Comparison of ENCODE assay signal across 8 mouse cellular contexts in the genomic region with DNA sequence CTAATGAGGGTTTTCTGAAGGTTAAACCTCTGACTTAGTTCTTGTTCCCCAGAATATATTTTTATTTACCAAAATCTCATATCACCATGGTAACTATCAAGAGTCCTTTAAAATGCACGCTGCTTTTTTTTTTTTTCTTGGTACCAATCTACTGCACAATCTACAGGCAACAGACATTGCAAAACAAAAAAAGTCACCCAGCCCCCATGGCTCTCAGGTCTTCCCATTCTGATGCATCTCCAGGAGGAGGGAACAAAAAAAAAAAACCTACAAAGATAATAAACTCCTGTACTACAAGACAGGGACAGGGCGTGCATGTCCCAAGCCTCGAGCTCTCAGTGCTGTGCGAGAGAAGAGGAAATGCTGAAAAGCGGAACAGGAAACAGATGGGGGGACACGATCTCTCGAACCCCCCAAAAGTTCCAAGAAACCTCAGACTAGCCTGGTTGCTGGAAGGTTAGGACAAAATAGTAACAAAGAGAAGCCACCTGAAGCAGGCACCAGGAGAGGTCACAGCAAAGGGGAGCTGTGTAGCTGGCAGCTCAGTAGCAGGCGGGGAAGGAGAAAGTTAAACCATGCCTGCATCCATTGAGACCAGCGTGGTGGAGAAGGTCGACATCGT.
DNase-seq lines count a peak whose midpoint lies in the region; ATAC-seq and TF ChIP-seq lines count a peak whose summit lies in the region.

No protein-coding gene starts in this region.

- no peaks in the 10 kb centered on the region for H3K36me3 ChIP-seq in kidney, postnatal 0 days (ENCODE audit: insufficient read depth, low read length)
- H3K36me3 ChIP-seq in midbrain, embryonic 16.5 days (ENCODE audit: control insufficient read depth, insufficient read depth, low read length): no peaks in the 10 kb centered on the region

- H3K4me1 ChIP-seq in kidney, postnatal 0 days (replicated peaks; ENCODE audit: insufficient read depth, low read length): no peaks in the 10 kb centered on the region
- H3K4me1 ChIP-seq in midbrain, embryonic 16.5 days (ENCODE audit: control insufficient read depth, insufficient read depth, low read length): peaks cover 11% of the 10 kb centered on the region

- peak overlapping the region; percentile 3; the same call in 1 of the 2 replicates for H3K4me3 ChIP-seq in layer of hippocampus, adult 2 months
- no peak overlapping the region for H3K4me3 ChIP-seq in kidney, postnatal 0 days (replicated peaks; ENCODE audit: low read depth, low read length)
- H3K4me3 ChIP-seq in midbrain, embryonic 16.5 days (ENCODE audit: low read depth, low read length): no peak overlapping the region

- H3K9me3 ChIP-seq in kidney, postnatal 0 days (replicated peaks; ENCODE audit: low read length): no peaks in the 10 kb centered on the region
- H3K9me3 ChIP-seq in midbrain, embryonic 16.5 days (replicated peaks; ENCODE audit: control insufficient read depth, low read length, poor library complexity, severe bottlenecking): no peaks in the 10 kb centered on the region

- no peak for ATAC-seq in kidney, postnatal 0 days (replicated peaks; ENCODE audit: low FRiP score, low read depth)
- ATAC-seq in midbrain, embryonic 16.5 days: no peak
- ATAC-seq in erythroid progenitor cell, adult 5-6 weeks (replicated peaks; ENCODE audit: low FRiP score, poor library complexity, severe bottlenecking): no peak

- no peak for TF ChIP-seq CTCF in layer of hippocampus, adult 2 months (conservative IDR thresholded peaks at IDR 0.05)
- no peak for TF ChIP-seq CTCF in kidney, postnatal 0 days (IDR thresholded peaks at IDR 0.05; ENCODE audit: low read depth)

- peak in 1 of 2 experiments; percentile 12 for DNase-seq in layer of hippocampus, adult 2 months (ENCODE audit: low spot score in 2 of 2)
- no peak for DNase-seq in layer of hippocampus, adult 18-20 months (ENCODE audit: low spot score in 2 of 2)
- peak; percentile 7 for DNase-seq in c-Kit-positive CD71-positive TER-119-positive erythroid progenitor cells, embryonic 14.5 days (ENCODE audit: low spot score)
- DNase-seq in kidney, postnatal 0 days (ENCODE audit: low spot score): peak; percentile 42
- no peak for DNase-seq in cerebellum, adult 11 months
- DNase-seq in layer of hippocampus, adult 9-10 months (ENCODE audit: low spot score): no peak

- no peak overlapping the region for H3K9ac ChIP-seq in kidney, postnatal 0 days (ENCODE audit: low read depth, low read length)
- no peak overlapping the region for H3K9ac ChIP-seq in midbrain, embryonic 16.5 days (ENCODE audit: low read depth, low read length)

- 62% methylated on average over 11 of the region's 11 CpGs for WGBS in kidney, postnatal 0 days
- WGBS in midbrain, embryonic 16.5 days: 69% methylated on average over 11 of the region's 11 CpGs

- 0 out of 2 replicates have a peak overlapping the region, but pooled peaks have one; percentile 18 for H3K27ac ChIP-seq in layer of hippocampus, adult 2 months
- no peak overlapping the region for H3K27ac ChIP-seq in kidney, postnatal 0 days
- H3K27ac ChIP-seq in midbrain, embryonic 16.5 days (ENCODE audit: low read length): peak overlapping the region; percentile 38; the same call in 1 of the 2 replicates

- no peak overlapping the region for H3K4me2 ChIP-seq in kidney, postnatal 0 days (ENCODE audit: low read length)
- peak overlapping the region; percentile 1; the same call in 1 of the 2 replicates for H3K4me2 ChIP-seq in midbrain, embryonic 16.5 days (ENCODE audit: low read length)

- H3K27me3 ChIP-seq in kidney, postnatal 0 days (ENCODE audit: insufficient read depth, low read length): no peaks in the 10 kb centered on the region
- H3K27me3 ChIP-seq in midbrain, embryonic 16.5 days (ENCODE audit: control insufficient read depth, insufficient read depth, low read depth, low read length): no peaks in the 10 kb centered on the region

Comparison
In these comparisons a context has a peak if more than half of its experiments do, and no peak if none do; other contexts are left out.
1. DNase-seq: peak in c-Kit-positive CD71-positive TER-119-positive erythroid progenitor cells, embryonic 14.5 days (single experiment) and kidney, postnatal 0 days (single experiment); none in layer of hippocampus, adult 18-20 months (0 of 2), cerebellum, adult 11 months (single experiment) and layer of hippocampus, adult 9-10 months (single experiment).